Mouse (Mus musculus) erythroblast, embryonic 14.5 days (primary cell): ENCODE measurements around the gene Wdr66.

Source experiments
- GATA1 ChIP-seq: IDR thresholded peaks from 2 replicates; pipeline ENCODE4 v1.6.1; 2012; ENCODE audit warnings: low read length, inconsistent platforms, mixed read lengths
- TAL1 ChIP-seq: IDR thresholded peaks from 3 replicates; pipeline ENCODE4 v1.6.1; 2012; ENCODE audit warnings: low read length, inconsistent platforms, mixed read lengths

- TF ChIP-seq TAL1, result no peak
- no peak for TF ChIP-seq GATA1
These were observed 15.5 kb upstream of the Wdr66 start for GRCm38 (mm10) chr5:123236426-123236825.
